Mouse (Mus musculus): ENCODE data around the gene Acsm2. TPM values are rescaled to one million over a fixed set of nuclear protein-coding genes. Genes with fewer than 3 reads are reported as not detected.

Acsm2 gene
- polyA plus RNA-seq, 1 experiment from 2014 or later = not detected

GRCm38 (mm10) chr7:119523389-119523788 is 30.8 kb upstream of the Acsm2 start, which contains the start of gene Pdilt:
Pdilt (minus strand) TSS chr7:119523489.
- ATAC-seq (ENCODE audit: insufficient read depth, low FRiP score) = no peak
- 64% methylated on average over 4 of the region's 4 CpGs for WGBS

GRCm38 (mm10) chr7:119525881-119526281 is 28.3 kb upstream of the Acsm2 start:
- no peak for ATAC-seq (ENCODE audit: insufficient read depth, low FRiP score)
- no peaks in the 10 kb centered on the region for H3K4me1 ChIP-seq (ENCODE audit: control insufficient read depth, insufficient read depth, low read length)
- H3K4me3 ChIP-seq (replicated peaks; ENCODE audit: low read length) = no peak overlapping the region
- no peaks in the 10 kb centered on the region for H3K9me3 ChIP-seq (replicated peaks; ENCODE audit: control insufficient read depth, low read length)
- no peaks in the 10 kb centered on the region for H3K27me3 ChIP-seq (ENCODE audit: control insufficient read depth, insufficient read depth, low read length)
- WGBS = 26% methylated on average over 2 of the region's 2 CpGs
- no peak overlapping the region for H3K4me2 ChIP-seq (ENCODE audit: low read depth, low read length)
- H3K36me3 ChIP-seq (ENCODE audit: control insufficient read depth, insufficient read depth, low read length) = no peaks in the 10 kb centered on the region
- H3K9ac ChIP-seq (ENCODE audit: low read length) = no peak overlapping the region
- no peak overlapping the region for H3K27ac ChIP-seq (ENCODE audit: low read length)

More at GRCm38 (mm10) chr7:119523389-119523788, 30.8 kb upstream of the Acsm2 start, which contains the start of gene Pdilt:
- H3K9me3 ChIP-seq (replicated peaks; ENCODE audit: control insufficient read depth, low read length) = no peaks in the 10 kb centered on the region
- no peak within 1 kb of the TSS for H3K4me2 ChIP-seq (ENCODE audit: low read depth, low read length)
- no peaks in the 10 kb centered on the region for H3K36me3 ChIP-seq (ENCODE audit: control insufficient read depth, insufficient read depth, low read length)
- no peaks in the 10 kb centered on the region for H3K27me3 ChIP-seq (ENCODE audit: control insufficient read depth, insufficient read depth, low read length)
- no peak within 1 kb of the TSS for H3K9ac ChIP-seq (ENCODE audit: low read length)
- no peaks in the 10 kb centered on the region for H3K4me1 ChIP-seq (ENCODE audit: control insufficient read depth, insufficient read depth, low read length)
- H3K27ac ChIP-seq (ENCODE audit: low read length) = no peak within 1 kb of the TSS
- H3K4me3 ChIP-seq (replicated peaks; ENCODE audit: low read length) = no peak within 1 kb of the TSS

GRCm38 (mm10) chr7:119526486-119526885 is 27.7 kb upstream of the Acsm2 start:
- no peak overlapping the region for H3K4me3 ChIP-seq (replicated peaks; ENCODE audit: low read length)
- H3K27me3 ChIP-seq (ENCODE audit: control insufficient read depth, insufficient read depth, low read length) = no peaks in the 10 kb centered on the region
- H3K4me1 ChIP-seq (ENCODE audit: control insufficient read depth, insufficient read depth, low read length) = no peaks in the 10 kb centered on the region
- H3K36me3 ChIP-seq (ENCODE audit: control insufficient read depth, insufficient read depth, low read length) = no peaks in the 10 kb centered on the region
- H3K9ac ChIP-seq (ENCODE audit: low read length) = no peak overlapping the region
- H3K9me3 ChIP-seq (replicated peaks; ENCODE audit: control insufficient read depth, low read length) = no peaks in the 10 kb centered on the region
- no peak for ATAC-seq (ENCODE audit: insufficient read depth, low FRiP score)
- no peak overlapping the region for H3K4me2 ChIP-seq (ENCODE audit: low read depth, low read length)
- H3K27ac ChIP-seq (ENCODE audit: low read length) = no peak overlapping the region
- WGBS = 77% methylated on average over 13 of the region's 13 CpGs

- Histone ChIP-seq H3K9ac (ENCODE audit: low read length) (no peak overlapping the region), H3K4me2 (ENCODE audit: low read depth, low read length) (no peak overlapping the region), H3K4me1 (ENCODE audit: control insufficient read depth, insufficient read depth, low read length) (no peaks in the 10 kb centered on the region), H3K9me3 (replicated peaks; ENCODE audit: control insufficient read depth, low read length) (no peaks in the 10 kb centered on the region), H3K27me3 (ENCODE audit: control insufficient read depth, insufficient read depth, low read length) (no peaks in the 10 kb centered on the region), H3K27ac (ENCODE audit: low read length) (no peak overlapping the region), H3K36me3 (ENCODE audit: control insufficient read depth, insufficient read depth, low read length) (no peaks in the 10 kb centered on the region), H3K4me3 (replicated peaks; ENCODE audit: low read length) (no peak overlapping the region)
- WGBS = 73% methylated on average over 1 of the region's 1 CpGs
- ATAC-seq (ENCODE audit: insufficient read depth, low FRiP score) = no peak
Observed at GRCm38 (mm10) chr7:119527135-119527534, 27.0 kb upstream of the Acsm2 start.

GRCm38 (mm10) chr7:119527548-119527947 is 26.6 kb upstream of the Acsm2 start:
- no peak overlapping the region for H3K4me3 ChIP-seq (replicated peaks; ENCODE audit: low read length)
- no peaks in the 10 kb centered on the region for H3K4me1 ChIP-seq (ENCODE audit: control insufficient read depth, insufficient read depth, low read length)
- no peak overlapping the region for H3K9ac ChIP-seq (ENCODE audit: low read length)
- H3K27ac ChIP-seq (ENCODE audit: low read length) = no peak overlapping the region
- no peaks in the 10 kb centered on the region for H3K27me3 ChIP-seq (ENCODE audit: control insufficient read depth, insufficient read depth, low read length)
- ATAC-seq (ENCODE audit: insufficient read depth, low FRiP score) = no peak
- H3K36me3 ChIP-seq (ENCODE audit: control insufficient read depth, insufficient read depth, low read length) = no peaks in the 10 kb centered on the region
- WGBS = 61% methylated on average over 2 of the region's 2 CpGs
- H3K9me3 ChIP-seq (replicated peaks; ENCODE audit: control insufficient read depth, low read length) = no peaks in the 10 kb centered on the region
- H3K4me2 ChIP-seq (ENCODE audit: low read depth, low read length) = no peak overlapping the region

- no peaks in the 10 kb centered on the region for H3K27me3 ChIP-seq (ENCODE audit: control insufficient read depth, insufficient read depth, low read length)
- no peak overlapping the region for H3K9ac ChIP-seq (ENCODE audit: low read length)
- H3K36me3 ChIP-seq (ENCODE audit: control insufficient read depth, insufficient read depth, low read length) = no peaks in the 10 kb centered on the region
- H3K4me2 ChIP-seq (ENCODE audit: low read depth, low read length) = no peak overlapping the region
- no peak overlapping the region for H3K27ac ChIP-seq (ENCODE audit: low read length)
- H3K4me3 ChIP-seq (replicated peaks; ENCODE audit: low read length) = no peak overlapping the region
- WGBS = 76% methylated on average over 7 of the region's 7 CpGs
- no peaks in the 10 kb centered on the region for H3K4me1 ChIP-seq (ENCODE audit: control insufficient read depth, insufficient read depth, low read length)
- no peaks in the 10 kb centered on the region for H3K9me3 ChIP-seq (replicated peaks; ENCODE audit: control insufficient read depth, low read length)
- no peak for ATAC-seq (ENCODE audit: insufficient read depth, low FRiP score)
Observed at GRCm38 (mm10) chr7:119528617-119529016, 25.5 kb upstream of the Acsm2 start.

- Histone ChIP-seq H3K9ac (ENCODE audit: low read length) (no peak overlapping the region), H3K9me3 (replicated peaks; ENCODE audit: control insufficient read depth, low read length) (no peaks in the 10 kb centered on the region), H3K4me1 (ENCODE audit: control insufficient read depth, insufficient read depth, low read length) (no peaks in the 10 kb centered on the region), H3K27me3 (ENCODE audit: control insufficient read depth, insufficient read depth, low read length) (no peaks in the 10 kb centered on the region), H3K27ac (ENCODE audit: low read length) (no peak overlapping the region), H3K4me3 (replicated peaks; ENCODE audit: low read length) (no peak overlapping the region), H3K36me3 (ENCODE audit: control insufficient read depth, insufficient read depth, low read length) (no peaks in the 10 kb centered on the region), H3K4me2 (ENCODE audit: low read depth, low read length) (no peak overlapping the region)
- WGBS = 48% methylated on average over 1 of the region's 1 CpGs
- no peak for ATAC-seq (ENCODE audit: insufficient read depth, low FRiP score)
Observed at GRCm38 (mm10) chr7:119532924-119533323, 21.2 kb upstream of the Acsm2 start.

- H3K9ac ChIP-seq (ENCODE audit: low read length) = no peak overlapping the region
- WGBS = 85% methylated on average over 2 of the region's 2 CpGs
- no peak for ATAC-seq (ENCODE audit: insufficient read depth, low FRiP score)
Observed at GRCm38 (mm10) chr7:119534389-119534788, 19.8 kb upstream of the Acsm2 start.

GRCm38 (mm10) chr7:119542445-119542844 is 11.7 kb upstream of the Acsm2 start:
- no peak overlapping the region for H3K27ac ChIP-seq (ENCODE audit: low read length)
- H3K4me3 ChIP-seq (replicated peaks; ENCODE audit: low read length) = no peak overlapping the region
- H3K4me2 ChIP-seq (ENCODE audit: low read depth, low read length) = no peak overlapping the region
- H3K9me3 ChIP-seq (replicated peaks; ENCODE audit: control insufficient read depth, low read length) = no peaks in the 10 kb centered on the region
- H3K27me3 ChIP-seq (ENCODE audit: control insufficient read depth, insufficient read depth, low read length) = no peaks in the 10 kb centered on the region
- no peaks in the 10 kb centered on the region for H3K4me1 ChIP-seq (ENCODE audit: control insufficient read depth, insufficient read depth, low read length)
- H3K36me3 ChIP-seq (ENCODE audit: control insufficient read depth, insufficient read depth, low read length) = no peaks in the 10 kb centered on the region
- 68% methylated on average over 2 of the region's 2 CpGs for WGBS
- H3K9ac ChIP-seq (ENCODE audit: low read length) = no peak overlapping the region
- no peak for ATAC-seq (ENCODE audit: insufficient read depth, low FRiP score)

More at GRCm38 (mm10) chr7:119534389-119534788, 19.8 kb upstream of the Acsm2 start:
- Histone ChIP-seq H3K4me2 (ENCODE audit: low read depth, low read length) (no peak overlapping the region), H3K4me3 (replicated peaks; ENCODE audit: low read length) (no peak overlapping the region), H3K36me3 (ENCODE audit: control insufficient read depth, insufficient read depth, low read length) (no peaks in the 10 kb centered on the region), H3K9me3 (replicated peaks; ENCODE audit: control insufficient read depth, low read length) (no peaks in the 10 kb centered on the region), H3K27me3 (ENCODE audit: control insufficient read depth, insufficient read depth, low read length) (no peaks in the 10 kb centered on the region), H3K4me1 (ENCODE audit: control insufficient read depth, insufficient read depth, low read length) (no peaks in the 10 kb centered on the region), H3K27ac (ENCODE audit: low read length) (no peak overlapping the region)

GRCm38 (mm10) chr7:119545572-119545971 is 8.6 kb upstream of the Acsm2 start:
- Histone ChIP-seq H3K27me3 (ENCODE audit: control insufficient read depth, insufficient read depth, low read length) (no peaks in the 10 kb centered on the region), H3K4me2 (ENCODE audit: low read depth, low read length) (no peak overlapping the region), H3K9ac (ENCODE audit: low read length) (no peak overlapping the region), H3K9me3 (replicated peaks; ENCODE audit: control insufficient read depth, low read length) (no peaks in the 10 kb centered on the region), H3K4me1 (ENCODE audit: control insufficient read depth, insufficient read depth, low read length) (no peaks in the 10 kb centered on the region), H3K27ac (ENCODE audit: low read length) (no peak overlapping the region), H3K4me3 (replicated peaks; ENCODE audit: low read length) (no peak overlapping the region), H3K36me3 (ENCODE audit: control insufficient read depth, insufficient read depth, low read length) (no peaks in the 10 kb centered on the region)
- no peak for ATAC-seq (ENCODE audit: insufficient read depth, low FRiP score)

All from stomach, embryonic 16.5 days (tissue).